ENCODE assay signal across 11 mouse cellular contexts in genomic region chr11:99993620-99994383, GRCm38 (mm10). TPM values are rescaled to one million over a fixed set of nuclear protein-coding genes. Genes with fewer than 3 reads are reported as not detected.
DNase-seq lines count a peak whose midpoint lies in the region; ATAC-seq and TF ChIP-seq lines count a peak whose summit lies in the region.
"Had no signal": no experiment of that assay in that cellular context is flagged by ENCODE, and none has a peak within 500 bp of the region (broad histone marks: within the 10 kb centered on the region; RNA-seq: fewer than 3 reads in every experiment).

Gene Krtap17-1, minus strand, starts transcription at chr11:99993994.

- no peak within 1 kb of the TSS for H3K4me3 ChIP-seq in kidney, embryonic 16.5 days (ENCODE audit: low read length)
- H3K4me3 ChIP-seq in embryonic facial prominence, embryonic 14.5 days (ENCODE audit: low read depth, low read length), result no peak within 1 kb of the TSS
- H3K4me3 ChIP-seq in hindbrain, embryonic 14.5 days (replicated peaks; ENCODE audit: low read length), result peak within 1 kb of the TSS; percentile 14; the same call in 1 of the 2 replicates
- peak within 1 kb of the TSS; percentile 28 for H3K4me3 ChIP-seq in midbrain, embryonic 13.5 days (replicated peaks)
- H3K4me3 ChIP-seq in layer of hippocampus, adult 2 months, result no peak within 1 kb of the TSS
- H3K4me3 ChIP-seq: liver, embryonic 13.5 days had no signal

- no peaks in the 10 kb centered on the region for H3K9me3 ChIP-seq in kidney, embryonic 16.5 days (ENCODE audit: low read length)
- no peaks in the 10 kb centered on the region for H3K9me3 ChIP-seq in embryonic facial prominence, embryonic 14.5 days (ENCODE audit: control insufficient read depth, low read length)
- H3K9me3 ChIP-seq in hindbrain, embryonic 14.5 days (ENCODE audit: control insufficient read depth, low read length), result no peaks in the 10 kb centered on the region
- H3K9me3 ChIP-seq in midbrain, embryonic 13.5 days, result no peaks in the 10 kb centered on the region
- H3K9me3 ChIP-seq: liver, embryonic 13.5 days had no signal

- H3K4me2 ChIP-seq in kidney, embryonic 16.5 days (replicated peaks; ENCODE audit: low read depth, low read length), result peak within 1 kb of the TSS; percentile 20; the same call in 1 of the 2 replicates
- H3K4me2 ChIP-seq in embryonic facial prominence, embryonic 14.5 days (ENCODE audit: low read depth, low read length), result 0 out of 2 replicates have a peak within 1 kb of the TSS, but pooled peaks have one; percentile 15
- peak within 1 kb of the TSS; percentile 41 for H3K4me2 ChIP-seq in hindbrain, embryonic 14.5 days (replicated peaks)
- peak within 1 kb of the TSS; percentile 44 for H3K4me2 ChIP-seq in midbrain, embryonic 13.5 days (replicated peaks)
- H3K4me2 ChIP-seq: liver, embryonic 13.5 days had no signal

- H3K4me1 ChIP-seq in kidney, embryonic 16.5 days (ENCODE audit: insufficient read depth, low read length), result peaks cover 7% of the 10 kb centered on the region; the same call in 1 of the 2 replicates
- H3K4me1 ChIP-seq in embryonic facial prominence, embryonic 14.5 days (ENCODE audit: control insufficient read depth, insufficient read depth, low read length), result no peaks in the 10 kb centered on the region
- peaks cover 10% of the 10 kb centered on the region; the same call in 1 of the 2 replicates for H3K4me1 ChIP-seq in hindbrain, embryonic 14.5 days (replicated peaks; ENCODE audit: control insufficient read depth, insufficient read depth, low read length)
- 0 out of 2 replicates have a peak, but pooled peaks cover 3% of the 10 kb centered on the region for H3K4me1 ChIP-seq in midbrain, embryonic 13.5 days (replicated peaks)
- H3K4me1 ChIP-seq: liver, embryonic 13.5 days had no signal

- H3K9ac ChIP-seq in kidney, embryonic 16.5 days (replicated peaks; ENCODE audit: low read length), result no peak within 1 kb of the TSS
- H3K9ac ChIP-seq in embryonic facial prominence, embryonic 14.5 days (ENCODE audit: low read depth, low read length), result 0 out of 2 replicates have a peak within 1 kb of the TSS, but pooled peaks have one; percentile 16
- H3K9ac ChIP-seq in hindbrain, embryonic 14.5 days, result peak within 1 kb of the TSS; percentile 40
- 0 out of 2 replicates have a peak within 1 kb of the TSS, but pooled peaks have one; percentile 46 for H3K9ac ChIP-seq in midbrain, embryonic 13.5 days (replicated peaks)
- H3K9ac ChIP-seq: liver, embryonic 13.5 days had no signal

- WGBS in kidney, embryonic 16.5 days, result 13% methylated on average over 26 of the region's 26 CpGs
- WGBS in embryonic facial prominence, embryonic 14.5 days, result 35% methylated on average over 12 of the region's 26 CpGs
- WGBS in hindbrain, embryonic 14.5 days, result 30% methylated on average over 26 of the region's 26 CpGs
- 30% methylated on average over 26 of the region's 26 CpGs for WGBS in midbrain, embryonic 13.5 days

- peaks cover 14% of the 10 kb centered on the region for H3K27me3 ChIP-seq in kidney, embryonic 16.5 days (ENCODE audit: insufficient read depth, low read length)
- H3K27me3 ChIP-seq in embryonic facial prominence, embryonic 14.5 days (replicated peaks; ENCODE audit: control insufficient read depth, insufficient read depth, low read length), result peaks cover 28% of the 10 kb centered on the region
- no peaks in the 10 kb centered on the region for H3K27me3 ChIP-seq in hindbrain, embryonic 14.5 days (ENCODE audit: control insufficient read depth, insufficient read depth, low read length)
- no peaks in the 10 kb centered on the region for H3K27me3 ChIP-seq in midbrain, embryonic 13.5 days

- no peak for TF ChIP-seq CTCF in layer of hippocampus, adult 2 months (conservative IDR thresholded peaks at IDR 0.05)

- H3K36me3 ChIP-seq in kidney, embryonic 16.5 days (ENCODE audit: insufficient read depth, low read length), result no peaks in the 10 kb centered on the region
- H3K36me3 ChIP-seq in embryonic facial prominence, embryonic 14.5 days (ENCODE audit: control insufficient read depth, insufficient read depth, low read length), result no peaks in the 10 kb centered on the region
- H3K36me3 ChIP-seq in hindbrain, embryonic 14.5 days (replicated peaks; ENCODE audit: control insufficient read depth, insufficient read depth), result no peaks in the 10 kb centered on the region
- H3K36me3 ChIP-seq in midbrain, embryonic 13.5 days, result no peaks in the 10 kb centered on the region
- H3K36me3 ChIP-seq: liver, embryonic 13.5 days had no signal

- ATAC-seq in kidney, embryonic 16.5 days (ENCODE audit: low FRiP score, low TSS enrichment), result no peak
- no peak for ATAC-seq in embryonic facial prominence, embryonic 14.5 days (ENCODE audit: low read depth)
- ATAC-seq in hindbrain, embryonic 14.5 days (ENCODE audit: low FRiP score), result no peak
- no peak for ATAC-seq in midbrain, embryonic 13.5 days
- ATAC-seq in inflammation-experienced regulatory T-cells, adult 6 months, result no peak

- no peak within 1 kb of the TSS for H3K27ac ChIP-seq in kidney, embryonic 16.5 days (ENCODE audit: low read length)
- no peak within 1 kb of the TSS for H3K27ac ChIP-seq in embryonic facial prominence, embryonic 14.5 days (replicated peaks; ENCODE audit: low read depth, low read length)
- no peak within 1 kb of the TSS for H3K27ac ChIP-seq in hindbrain, embryonic 14.5 days
- no peak within 1 kb of the TSS for H3K27ac ChIP-seq in midbrain, embryonic 13.5 days
- H3K27ac ChIP-seq in layer of hippocampus, adult 2 months, result no peak within 1 kb of the TSS
- H3K27ac ChIP-seq: liver, embryonic 13.5 days had no signal

- DNase-seq in kidney, adult 11 months, result no peak
- DNase-seq in embryonic facial prominence, embryonic 14.5 days (ENCODE audit: low spot score), result no peak
- DNase-seq in hindbrain, embryonic 14.5 days (ENCODE audit: low spot score), result no peak
- DNase-seq in ovary, postnatal 36 days (ENCODE audit: low spot score), result no peak
- no peak for DNase-seq in layer of hippocampus, adult 2 months (ENCODE audit: low spot score in 2 of 2)
- DNase-seq: liver, embryonic 13.5 days; thymus, adult 2 months had no signal

RNA-seq across cellular contexts. Expression of gene Krtap17-1, which starts in this region (rescaled TPM):
- polyA plus RNA-seq in kidney, embryonic 16.5 days (2015; fragmentation: Nextera tagmentation; extraction: Ambion mirVana), result not detected in 2 replicates
- 0.38 and 0.63 TPM in 2 replicates for polyA plus RNA-seq in embryonic facial prominence, embryonic 14.5 days (2014; fragmentation: Nextera tagmentation; extraction: Ambion mirVana)
- polyA plus RNA-seq in hindbrain, embryonic 14.5 days (2014; fragmentation: Nextera tagmentation; extraction: Ambion mirVana), result 0.86 and 1.5 TPM in 2 replicates
- polyA plus RNA-seq in midbrain, embryonic 13.5 days (2015; fragmentation: Nextera tagmentation; extraction: Ambion mirVana), result 0.28 and 0.37 TPM in 2 replicates
- total RNA-seq in layer of hippocampus, adult 2 months (2021), result not detected
- not detected for polyA plus RNA-seq in inflammation-experienced regulatory T-cells, adult 6 months (2017; shearing (Covaris generic))
- total RNA-seq: hematopoietic stem cell, adult 5-6 weeks had no signal
- polyA plus RNA-seq: liver, embryonic 13.5 days had no signal

Comparison
In these comparisons a context has a peak if more than half of its experiments do, and no peak if none do; other contexts are left out.
1. H3K4me3 ChIP-seq: peak in hindbrain, embryonic 14.5 days (single experiment) and midbrain, embryonic 13.5 days (single experiment); none in kidney, embryonic 16.5 days (single experiment), embryonic facial prominence, embryonic 14.5 days (single experiment) and layer of hippocampus, adult 2 months (single experiment).
2. Peak in every context shown above with its lines, with median percentiles within 50 percentile points of each other: H3K4me2 ChIP-seq.